Mouse (Mus musculus) B cell, adult (primary cell): ENCODE data around the gene Ubox5. TPM values are rescaled to one million over a fixed set of nuclear protein-coding genes. Genes with fewer than 3 reads are reported as not detected.

Source experiments
- total RNA-seq: library from RNA; stranded (reverse); gene quantifications from 4 replicates; pipeline ENCODE4 v1.2.4, GENCODE M21; 2023; ENCODE audit not compliant: inconsistent age

Gene Ubox5
- total RNA-seq, result 5.2 to 7.7 TPM (median 6.3 TPM) in 4 replicates

DNA sequence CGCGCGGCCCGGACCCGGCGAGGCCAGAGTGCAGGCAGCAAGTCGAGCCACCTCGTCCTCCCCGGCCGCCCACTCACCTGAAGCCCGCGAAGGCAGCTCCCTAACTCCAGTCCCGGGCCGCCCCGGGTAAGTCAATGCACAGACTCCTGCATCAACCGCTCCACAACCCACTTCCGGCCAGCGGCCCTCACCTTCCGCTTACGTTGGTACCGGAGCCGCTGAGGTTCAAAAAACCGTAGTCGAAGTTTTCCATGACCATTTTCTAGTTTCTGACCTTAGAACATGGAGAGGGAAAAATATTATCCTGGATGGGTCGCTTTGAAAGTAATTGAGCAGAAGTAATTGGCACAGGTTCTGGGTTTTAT lies at the start of gene Ubox5, which contains the start of gene Fastkd5:
Gene Ubox5 (minus strand): TSS at position 200 of the 365 bp plus-strand sequence.
Gene Fastkd5 (minus strand): TSS at position 189 of the 365 bp plus-strand sequence.

GRCm38 (mm10) chr2:130667559-130667958 lies 37.7 kb upstream of the Ubox5 start, which contains the start of gene Itpa:
Gene Itpa, plus strand, starts transcription at chr2:130667610.

DNA sequence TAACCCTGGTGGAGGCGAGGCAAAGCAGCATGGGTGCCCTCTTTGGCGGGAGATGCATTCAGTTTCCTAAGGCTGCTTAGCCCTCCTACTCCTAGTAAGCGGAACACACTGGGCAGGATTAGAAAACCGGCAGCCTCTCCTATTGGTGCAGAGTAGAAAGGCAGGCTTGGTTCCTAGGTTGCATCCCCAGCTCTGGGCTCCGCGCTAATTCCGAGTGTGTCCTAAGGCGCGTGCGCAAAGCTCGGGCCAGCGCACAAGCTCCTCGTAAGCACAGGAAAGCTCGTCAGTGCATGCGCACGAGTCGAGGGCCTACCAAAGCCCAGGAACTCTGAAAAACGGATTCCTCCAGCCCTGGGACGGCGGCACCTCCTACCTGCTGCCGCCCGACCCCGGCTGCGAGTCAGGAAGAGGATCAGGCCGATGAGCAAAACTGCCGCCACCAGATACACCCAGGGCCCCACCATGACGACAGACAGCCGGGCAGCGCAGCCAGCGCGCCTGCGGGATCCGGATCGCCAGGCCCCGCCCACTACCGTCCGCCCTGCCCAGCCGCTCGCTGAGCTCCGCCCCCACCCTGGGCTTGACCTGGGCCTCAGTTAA lies 34.4 kb upstream of the Ubox5 start, which contains the start of gene Ddrgk1:
Gene Ddrgk1 (minus strand): TSS at position 558 of the 600 bp plus-strand sequence.

DNA sequence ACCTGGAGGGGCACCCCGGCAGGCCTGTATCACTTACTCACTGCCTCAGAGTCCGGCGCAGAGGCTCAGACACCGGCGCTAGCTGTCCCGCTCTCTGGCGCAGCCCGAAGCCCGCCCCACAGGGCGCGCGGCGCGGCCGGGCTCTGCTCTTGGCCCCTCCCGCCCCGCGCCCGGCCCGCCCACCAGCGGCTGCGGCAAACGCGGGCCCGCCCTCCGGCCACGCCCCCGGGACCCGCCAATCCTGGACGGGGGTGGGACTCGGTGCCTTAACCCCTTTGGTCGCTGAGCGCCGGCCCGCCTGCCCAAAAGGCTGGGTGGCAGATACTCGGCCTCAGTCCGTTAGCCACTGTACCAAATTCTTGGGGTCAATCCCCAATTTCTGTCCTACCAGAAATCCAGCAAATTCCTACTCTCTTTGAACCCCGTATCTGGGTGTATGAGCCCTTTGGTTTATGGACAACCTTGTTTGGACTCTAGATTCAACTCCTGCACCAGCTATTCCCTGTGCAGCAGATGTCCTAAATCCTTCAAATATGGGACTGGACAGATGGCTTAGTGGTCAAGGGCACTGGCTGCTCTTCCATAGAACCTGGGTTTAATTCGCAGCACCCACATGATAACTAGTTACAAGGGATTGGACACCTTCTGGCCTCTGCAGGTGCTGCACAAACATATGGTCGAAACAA lies 13.0 kb upstream of the Ubox5 start, which contains the start of gene Lzts3:
Gene Lzts3 (minus strand): TSS at position 120 of the 686 bp plus-strand sequence.

GRCm38 (mm10) chr2:130582552-130582951 lies 47.3 kb downstream of the Ubox5 start, which contains the start of gene Avp:
Gene Avp, minus strand, starts transcription at chr2:130582554.

DNA sequence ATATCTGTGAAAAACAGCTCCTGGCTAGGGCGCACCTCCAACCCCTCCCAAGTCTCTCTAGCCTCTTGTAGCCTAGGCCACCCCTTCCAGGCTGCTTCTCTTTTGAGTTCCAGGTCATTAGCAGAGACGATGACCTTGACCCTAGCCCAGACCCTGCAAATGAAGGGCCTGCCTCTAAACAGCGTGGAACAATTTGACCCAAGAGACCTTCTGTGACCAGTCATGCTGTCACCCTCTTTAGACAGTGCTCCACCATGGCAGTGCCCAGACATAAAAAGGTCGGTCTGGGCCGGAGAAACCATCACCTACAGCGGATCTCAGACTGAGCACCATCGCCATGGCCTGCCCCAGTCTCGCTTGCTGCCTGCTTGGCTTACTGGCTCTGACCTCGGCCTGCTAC lies 54.0 kb downstream of the Ubox5 start, which contains the start of gene Oxt:
Gene Oxt (plus strand): TSS at position 301 of the 400 bp plus-strand sequence.

GRCm38 (mm10) chr2:130563212-130564055 lies 66.4 kb downstream of the Ubox5 start, which contains the start of gene Mrps26:
Gene Mrps26, plus strand, starts transcription at chr2:130563742.

Other genes with a start within 250 kb of the Ubox5 start
- gene Cpxm1, start 232.5 kb downstream of the Ubox5 start, total RNA-seq, result 0.60 to 0.93 TPM (median 0.77 TPM) in 3 of 4 replicates, not detected in the other
- not detected in 4 replicates for gene Gm28372, start 224.8 kb downstream of the Ubox5 start, total RNA-seq
- not detected in 4 replicates for gene 1700020A23Rik, start 224.8 kb downstream of the Ubox5 start, total RNA-seq
- gene Tmem239, start 223.6 kb downstream of the Ubox5 start, total RNA-seq, result not detected in 4 replicates
- 154 to 166 TPM (median 156 TPM) in 4 replicates for gene Vps16, start 205.7 kb downstream of the Ubox5 start, total RNA-seq
- 20.7 to 23.7 TPM (median 21.7 TPM) in 4 replicates for gene Pced1a, start 205.3 kb downstream of the Ubox5 start, total RNA-seq
- 102 to 110 TPM (median 107 TPM) in 4 replicates for gene Ptpra, start 179.8 kb downstream of the Ubox5 start, total RNA-seq
- gene Mrps26, start 66.3 kb downstream of the Ubox5 start, total RNA-seq, result 46.3 to 59.5 TPM (median 55.6 TPM) in 4 replicates
- not detected in 4 replicates for gene Oxt, start 53.9 kb downstream of the Ubox5 start, total RNA-seq
- not detected in 4 replicates for gene Avp, start 47.5 kb downstream of the Ubox5 start, total RNA-seq
- gene Fastkd5, start within 50 bp of the Ubox5 start, total RNA-seq, result 5.9 to 7.4 TPM (median 7.0 TPM) in 4 replicates
- 4.9 to 6.1 TPM (median 5.7 TPM) in 4 replicates for gene Lzts3, start 12.8 kb upstream of the Ubox5 start, total RNA-seq
- 131 to 157 TPM (median 140 TPM) in 4 replicates for gene Ddrgk1, start 34.6 kb upstream of the Ubox5 start, total RNA-seq
- gene Itpa, start 37.6 kb upstream of the Ubox5 start, total RNA-seq, result 14.1 to 20.2 TPM (median 15.1 TPM) in 4 replicates
- 5.8 to 8.8 TPM (median 6.2 TPM) in 4 replicates for gene Slc4a11, start 67.5 kb upstream of the Ubox5 start, total RNA-seq